Mouse (Mus musculus) neural tube, embryonic 11.5 days (tissue): ENCODE data around the gene 6430550D23Rik. TPM values are rescaled to one million over a fixed set of nuclear protein-coding genes. Genes with fewer than 3 reads are reported as not detected.

Source experiments
- ATAC-seq: fragments of 200-750 bp; cut with Nextera tagmentation; 2 replicates; pipeline ENCODE4 v1.8.0; 2017; ENCODE audit warnings: moderate number of reproducible peaks, mild to moderate bottlenecking, moderate TSS enrichment, moderate library complexity; ENCODE audit not compliant: insufficient read depth, low FRiP score, low TSS enrichment
- DNase-seq: peaks from one replicate; pipeline ENCODE4 v3.0.0-alpha.2; 2015; ENCODE audit warnings: low spot score
- H3K27ac ChIP-seq: fragments of 300-500 bp; sonication (generic); 2 replicates; pipeline ENCODE4 v1.5.1; 2014; ENCODE audit warnings: low read depth, mild to moderate bottlenecking, low read length
- H3K27me3 ChIP-seq: fragments of 300-500 bp; sonication (generic); 2 replicates; pipeline ENCODE4 v1.6.1; 2014; ENCODE audit warnings: mild to moderate bottlenecking, low read length, mixed read lengths; ENCODE audit not compliant: control insufficient read depth, insufficient read depth
- H3K36me3 ChIP-seq: fragments of 300-500 bp; sonication (generic); 2 replicates; pipeline ENCODE4 v1.6.1; 2014; ENCODE audit warnings: mild to moderate bottlenecking, low read length, moderate library complexity, mixed read lengths; ENCODE audit not compliant: control insufficient read depth, insufficient read depth
- H3K4me1 ChIP-seq: fragments of 300-500 bp; sonication (generic); 2 replicates; pipeline ENCODE4 v1.6.1; 2014; ENCODE audit warnings: low read length, mixed read lengths; ENCODE audit not compliant: control insufficient read depth, insufficient read depth
- H3K4me2 ChIP-seq: fragments of 300-500 bp; sonication (generic); 2 replicates; pipeline ENCODE4 v1.6.1; 2014; ENCODE audit warnings: low read depth, mild to moderate bottlenecking, moderate library complexity
- H3K4me3 ChIP-seq: fragments of 300-500 bp; sonication (generic); 2 replicates; pipeline ENCODE4 v1.5.1; 2014; ENCODE audit warnings: low read depth, low read length
- H3K9ac ChIP-seq: fragments of 300-500 bp; sonication (generic); 2 replicates; pipeline ENCODE4 v1.6.1; 2014; ENCODE audit warnings: mild to moderate bottlenecking, low read length
- H3K9me3 ChIP-seq: fragments of 300-500 bp; sonication (generic); 2 replicates; pipeline ENCODE4 v1.6.1; 2016; ENCODE audit warnings: low read length; ENCODE audit not compliant: control insufficient read depth
- WGBS: fragments of 180-500 bp; shearing (Covaris S2); extraction: QIAGEN DNeasy Blood & Tissue Kit; methylation state at CpG from one replicate; pipeline ENCODE4 v1.1.7; 2014; 5-methylcytosine and 5-hydroxymethylcytosine counted together
- polyA plus RNA-seq: library from polyadenylated mRNA; unstranded; fragments of >200 nt; fragmentation: Nextera tagmentation; extraction: Ambion mirVana; gene quantifications from 2 replicates; pipeline ENCODE4 v1.2.1, GENCODE M21; 2014

Gene 6430550D23Rik
- polyA plus RNA-seq, 1 experiment from 2014 or later = 0.86 TPM

DNA sequence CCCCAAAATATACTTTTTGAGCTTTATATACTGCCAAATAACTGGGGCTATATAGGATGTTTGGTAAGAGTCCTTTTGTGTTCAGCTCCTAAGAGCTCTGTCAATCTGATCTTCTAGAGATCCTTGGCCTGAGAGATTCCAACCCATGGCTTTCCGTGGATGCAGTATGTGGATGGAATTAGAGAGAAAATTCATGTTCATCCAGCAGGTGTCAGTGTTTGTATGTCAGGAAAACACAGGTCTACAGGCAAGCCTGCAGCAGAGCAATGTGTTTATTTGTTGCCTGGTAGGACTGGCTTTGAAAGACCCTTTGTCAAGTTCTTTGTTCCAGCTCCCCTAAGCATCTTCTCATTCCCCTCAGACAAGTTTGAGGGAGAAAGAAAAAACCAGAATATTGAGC lies 44.8 kb downstream of the 6430550D23Rik start:
- no peak overlapping the region for H3K9ac ChIP-seq
- ATAC-seq (no peak), DNase-seq (peak; percentile 11)
- H3K4me3 ChIP-seq = no peak overlapping the region
- no peaks in the 10 kb centered on the region for H3K9me3 ChIP-seq
- 57% methylated on average over 1 of the region's 1 CpGs for WGBS
- no peak overlapping the region for H3K4me2 ChIP-seq
- no peak overlapping the region for H3K27ac ChIP-seq
- no peaks in the 10 kb centered on the region for H3K27me3 ChIP-seq
- peaks cover 12% of the 10 kb centered on the region for H3K36me3 ChIP-seq
- H3K4me1 ChIP-seq = no peaks in the 10 kb centered on the region

DNA sequence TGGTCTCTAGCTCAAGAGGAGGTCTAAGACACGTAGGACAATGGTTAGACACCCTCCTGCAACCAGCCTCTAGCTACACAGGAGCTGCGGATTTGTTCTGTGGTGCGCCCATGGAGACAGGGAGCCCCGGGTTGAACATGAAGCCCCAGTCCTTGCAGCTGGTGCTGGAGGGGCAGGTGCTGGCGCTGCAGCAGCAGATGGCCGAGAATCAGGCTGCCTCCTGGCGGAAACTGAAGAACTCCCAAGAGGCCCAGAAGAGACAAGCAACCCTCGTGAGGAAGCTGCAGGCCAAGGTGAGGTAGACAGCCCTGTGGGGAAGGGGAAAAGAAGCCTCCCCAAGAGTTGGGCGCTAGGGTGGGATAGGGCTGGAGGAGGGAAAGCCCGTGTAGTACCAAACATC lies 45.9 kb downstream of the 6430550D23Rik start:
- DNase-seq (peak; percentile 17), ATAC-seq (no peak)
- Histone ChIP-seq H3K27ac (no peak overlapping the region), H3K4me1 (no peaks in the 10 kb centered on the region), H3K9me3 (no peaks in the 10 kb centered on the region), H3K36me3 (peaks cover 10% of the 10 kb centered on the region), H3K4me2 (no peak overlapping the region), H3K4me3 (no peak overlapping the region), H3K9ac (no peak overlapping the region), H3K27me3 (no peaks in the 10 kb centered on the region)
- WGBS = 82% methylated on average over 10 of the region's 10 CpGs

DNA sequence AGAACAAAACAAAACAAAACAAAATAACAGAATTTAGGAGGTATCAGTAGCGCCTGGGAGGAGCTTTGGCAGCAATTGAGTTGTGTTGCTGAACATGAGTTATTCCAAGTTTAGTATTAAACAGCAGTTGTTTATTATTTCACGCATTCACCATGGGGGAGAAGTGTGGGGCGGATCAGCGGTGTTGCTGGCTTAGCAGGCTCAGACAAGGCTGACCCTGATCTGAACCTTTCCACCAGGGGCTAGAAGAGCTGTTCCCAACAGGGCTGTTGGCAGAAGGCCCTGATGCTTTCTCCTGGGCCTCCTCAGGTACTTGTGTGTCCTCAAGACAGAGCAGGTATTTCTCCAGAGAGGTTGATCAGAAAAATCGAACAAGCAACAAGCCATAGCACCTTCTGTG lies 47.8 kb downstream of the 6430550D23Rik start:
- H3K9me3 ChIP-seq = no peaks in the 10 kb centered on the region
- no peak for ATAC-seq
- DNase-seq = no peak
- H3K36me3 ChIP-seq = peaks cover 5% of the 10 kb centered on the region
- H3K4me1 ChIP-seq = no peaks in the 10 kb centered on the region
- no peak overlapping the region for H3K4me3 ChIP-seq
- no peak overlapping the region for H3K27ac ChIP-seq
- no peak overlapping the region for H3K9ac ChIP-seq
- no peak overlapping the region for H3K4me2 ChIP-seq
- H3K27me3 ChIP-seq = no peaks in the 10 kb centered on the region
- whole genome bisulfite sequencing = 90% methylated on average over 5 of the region's 5 CpGs

DNA sequence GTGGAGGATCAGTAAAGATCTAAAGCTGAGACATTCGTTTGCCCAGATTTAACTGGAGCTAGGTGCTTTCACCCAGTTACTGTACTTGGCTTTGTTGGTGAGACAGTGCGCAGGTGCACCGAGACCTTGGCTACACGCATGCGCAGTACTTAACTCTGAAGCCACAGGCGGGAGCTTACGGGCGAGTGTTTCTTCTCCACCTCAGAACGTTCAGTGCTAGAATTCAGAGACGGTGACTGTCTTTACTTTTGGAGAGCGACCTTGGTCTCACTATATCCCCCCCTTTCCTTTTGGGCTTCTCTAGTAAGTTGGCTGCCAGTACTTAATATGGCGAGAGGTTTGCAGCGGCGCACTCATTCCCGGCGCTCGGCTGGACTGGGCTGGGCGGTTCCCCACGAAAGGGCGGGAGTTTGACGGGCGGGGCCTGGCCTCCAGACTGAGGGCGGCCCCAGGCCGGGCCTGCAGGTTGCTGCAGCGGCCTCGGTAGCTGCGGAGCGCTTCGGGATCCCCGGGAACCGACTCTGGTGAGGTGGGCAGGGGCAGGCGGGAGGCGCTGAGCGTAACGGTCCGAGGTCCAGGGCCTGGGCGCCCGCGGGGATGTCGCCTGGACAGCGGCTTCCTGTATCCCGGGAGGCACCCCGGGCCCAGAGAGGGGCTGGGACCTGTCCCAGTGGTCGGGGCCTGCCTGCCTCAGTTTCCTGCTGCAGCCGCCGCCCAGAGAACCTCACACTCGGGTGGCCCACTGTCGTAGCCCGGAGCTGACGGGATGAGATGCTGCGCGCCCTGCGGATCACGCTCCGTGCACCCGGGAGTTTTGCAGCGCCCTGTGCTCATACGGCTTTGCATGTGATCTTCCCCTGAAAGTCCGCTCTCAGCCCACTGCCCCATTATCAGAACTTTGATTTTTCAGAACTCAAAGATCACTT lies 51.4 kb downstream of the 6430550D23Rik start, which contains the start of gene Cep250:
TSS of gene Cep250 (plus strand) at position 325 of the 926 bp plus-strand sequence.
- peak within 1 kb of the TSS; percentile 89 for H3K4me3 ChIP-seq
- H3K9ac ChIP-seq = peak within 1 kb of the TSS; percentile 98
- no peaks in the 10 kb centered on the region for H3K4me1 ChIP-seq
- H3K27ac ChIP-seq = peak within 1 kb of the TSS; percentile 82
- under 1% methylated on average over 59 of the region's 59 CpGs for WGBS
- no peaks in the 10 kb centered on the region for H3K9me3 ChIP-seq
- DNase-seq (peak; percentile 94), ATAC-seq (peak; percentile 97)
- H3K36me3 ChIP-seq = no peaks in the 10 kb centered on the region
- H3K4me2 ChIP-seq = peak within 1 kb of the TSS; percentile 69
- no peaks in the 10 kb centered on the region for H3K27me3 ChIP-seq

DNA sequence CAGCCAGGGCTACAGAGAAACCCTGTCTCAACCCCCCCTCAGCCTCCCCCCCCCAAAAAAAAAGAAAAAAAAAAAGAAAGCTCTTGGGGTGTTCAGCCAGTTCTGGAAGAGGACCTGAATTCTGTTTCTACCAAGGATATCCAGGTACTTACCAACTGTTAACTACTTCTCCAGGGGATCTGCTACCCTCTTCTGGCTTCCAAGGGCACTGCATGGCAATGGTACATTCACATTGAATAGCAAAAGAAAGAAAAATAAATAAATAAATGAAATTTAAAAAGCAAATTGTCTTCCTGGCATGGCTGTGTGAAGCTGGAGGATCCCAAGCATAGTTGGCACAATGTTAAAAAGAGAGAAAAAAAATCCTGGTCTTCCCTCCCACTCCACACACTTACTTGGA lies 55.8 kb downstream of the 6430550D23Rik start:
- Histone ChIP-seq H3K36me3 (no peaks in the 10 kb centered on the region), H3K4me1 (no peaks in the 10 kb centered on the region), H3K4me3 (no peak overlapping the region), H3K27me3 (no peaks in the 10 kb centered on the region), H3K9ac (no peak overlapping the region), H3K9me3 (no peaks in the 10 kb centered on the region), H3K4me2 (no peak overlapping the region), H3K27ac (no peak overlapping the region)
- no peak for ATAC-seq
- DNase-seq = peak; percentile 49

DNA sequence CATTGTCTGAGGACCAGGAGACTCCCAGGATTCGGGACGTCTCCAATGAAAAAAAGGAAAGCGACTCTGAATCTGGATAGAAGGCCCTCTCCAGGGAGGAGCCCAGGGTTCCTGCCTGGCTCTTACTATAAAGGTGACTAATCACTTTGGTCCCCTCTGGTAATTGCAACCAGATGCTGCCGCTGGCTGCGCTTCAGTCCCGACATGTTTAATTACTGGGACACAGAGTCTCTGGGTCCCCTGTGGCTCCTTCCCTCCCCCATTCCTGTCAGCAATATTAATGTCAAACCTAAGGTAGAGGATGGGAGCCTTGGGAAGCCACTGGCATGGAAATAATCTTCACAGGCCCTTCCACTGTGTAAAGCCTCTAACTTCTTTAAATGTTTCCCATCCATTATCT lies 58.4 kb downstream of the 6430550D23Rik start:
- Histone ChIP-seq H3K9me3 (no peaks in the 10 kb centered on the region), H3K27ac (no peak overlapping the region), H3K4me3 (no peak overlapping the region), H3K4me2 (no peak overlapping the region), H3K9ac (no peak overlapping the region), H3K36me3 (no peaks in the 10 kb centered on the region), H3K4me1 (no peaks in the 10 kb centered on the region), H3K27me3 (no peaks in the 10 kb centered on the region)
- DNase-seq (peak; percentile 58), ATAC-seq (no peak)
- 8% methylated on average over 6 of the region's 6 CpGs for WGBS

DNA sequence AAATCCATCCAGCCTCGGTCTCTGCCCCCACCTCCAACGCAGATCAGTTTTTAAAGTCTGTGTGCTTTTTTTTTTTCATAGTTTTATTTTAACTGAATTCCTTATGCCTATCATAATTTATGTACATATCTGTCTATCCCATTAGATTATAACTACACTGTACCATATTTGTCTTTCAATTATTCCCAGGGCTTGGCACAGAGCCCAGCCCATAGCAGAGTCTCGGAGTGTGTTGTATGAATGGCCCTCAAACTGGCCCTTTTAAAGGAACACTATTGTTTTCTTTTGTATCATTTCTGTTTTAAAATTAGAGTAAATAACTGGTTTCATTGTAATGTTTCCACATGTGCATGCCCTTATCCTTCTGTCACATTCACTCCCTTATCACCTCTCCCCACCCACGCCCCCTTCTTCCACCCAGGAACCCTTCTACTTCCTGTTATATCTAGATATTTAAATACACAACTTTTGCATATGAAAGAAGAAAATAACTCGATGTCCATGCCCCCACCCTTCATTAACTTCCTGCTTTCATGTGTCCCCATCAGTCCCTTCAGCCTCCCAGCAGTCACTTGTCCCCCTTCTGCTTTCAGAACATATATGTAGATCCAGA lies 60.3 kb downstream of the 6430550D23Rik start:
- DNase-seq = no peak
- H3K9ac ChIP-seq = no peak overlapping the region
- peaks cover 4% of the 10 kb centered on the region; the same call in 1 of the 2 replicates for H3K4me1 ChIP-seq
- no peak overlapping the region for H3K4me2 ChIP-seq
- no peak overlapping the region for H3K4me3 ChIP-seq
- no peak for ATAC-seq
- no peak overlapping the region for H3K27ac ChIP-seq
- 76% methylated on average over 5 of the region's 5 CpGs for WGBS
- H3K9me3 ChIP-seq = no peaks in the 10 kb centered on the region
- no peaks in the 10 kb centered on the region for H3K27me3 ChIP-seq
- H3K36me3 ChIP-seq = no peaks in the 10 kb centered on the region

DNA sequence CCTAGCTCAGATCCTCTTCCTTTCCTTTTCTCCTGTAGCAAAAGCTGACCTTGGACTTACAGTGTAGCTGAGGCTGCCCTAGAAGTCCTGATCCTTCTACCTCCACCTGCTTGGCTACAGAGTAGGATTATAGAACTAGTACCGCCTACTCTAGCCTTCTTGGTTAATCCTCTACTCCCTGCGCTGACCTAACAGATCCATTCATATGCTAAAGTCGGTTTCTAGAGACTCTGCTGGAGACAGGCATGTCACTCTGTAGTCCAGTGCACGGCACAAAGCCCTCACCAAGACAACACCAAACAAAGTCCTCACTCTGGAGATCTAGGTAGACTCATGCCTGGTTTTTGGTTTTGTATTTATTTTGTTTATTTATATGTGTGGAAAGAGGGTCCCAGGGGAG lies 61.3 kb downstream of the 6430550D23Rik start:
- Histone ChIP-seq H3K4me2 (no peak overlapping the region), H3K36me3 (no peaks in the 10 kb centered on the region), H3K9ac (no peak overlapping the region), H3K9me3 (no peaks in the 10 kb centered on the region), H3K4me1 (peaks cover 4% of the 10 kb centered on the region; the same call in 1 of the 2 replicates), H3K27ac (no peak overlapping the region), H3K27me3 (no peaks in the 10 kb centered on the region), H3K4me3 (no peak overlapping the region)
- 13% methylated on average over 4 of the region's 4 CpGs for WGBS
- ATAC-seq (no peak), DNase-seq (no peak)
